Mouse (Mus musculus) gastrocnemius, postnatal 25 days (tissue): Measurements from ENCODE around the gene Cmip. TPM values are rescaled to one million over a fixed set of nuclear protein-coding genes. Genes with fewer than 3 reads are reported as not detected.

ENCODE experiments used
- DNase-seq: peaks from one replicate; pipeline ENCODE4 v3.0.0; 2022
- total RNA-seq, 2 experiments: library from RNA; stranded (reverse); gene quantifications; 1 replicate in 1 of 2; 2 replicates in 1 of 2; pipeline ENCODE4 v1.2.3; 2021

Cmip gene
- total RNA-seq, 2 experiments from 2014 or later = 10.0 to 12.9 TPM

DNA sequence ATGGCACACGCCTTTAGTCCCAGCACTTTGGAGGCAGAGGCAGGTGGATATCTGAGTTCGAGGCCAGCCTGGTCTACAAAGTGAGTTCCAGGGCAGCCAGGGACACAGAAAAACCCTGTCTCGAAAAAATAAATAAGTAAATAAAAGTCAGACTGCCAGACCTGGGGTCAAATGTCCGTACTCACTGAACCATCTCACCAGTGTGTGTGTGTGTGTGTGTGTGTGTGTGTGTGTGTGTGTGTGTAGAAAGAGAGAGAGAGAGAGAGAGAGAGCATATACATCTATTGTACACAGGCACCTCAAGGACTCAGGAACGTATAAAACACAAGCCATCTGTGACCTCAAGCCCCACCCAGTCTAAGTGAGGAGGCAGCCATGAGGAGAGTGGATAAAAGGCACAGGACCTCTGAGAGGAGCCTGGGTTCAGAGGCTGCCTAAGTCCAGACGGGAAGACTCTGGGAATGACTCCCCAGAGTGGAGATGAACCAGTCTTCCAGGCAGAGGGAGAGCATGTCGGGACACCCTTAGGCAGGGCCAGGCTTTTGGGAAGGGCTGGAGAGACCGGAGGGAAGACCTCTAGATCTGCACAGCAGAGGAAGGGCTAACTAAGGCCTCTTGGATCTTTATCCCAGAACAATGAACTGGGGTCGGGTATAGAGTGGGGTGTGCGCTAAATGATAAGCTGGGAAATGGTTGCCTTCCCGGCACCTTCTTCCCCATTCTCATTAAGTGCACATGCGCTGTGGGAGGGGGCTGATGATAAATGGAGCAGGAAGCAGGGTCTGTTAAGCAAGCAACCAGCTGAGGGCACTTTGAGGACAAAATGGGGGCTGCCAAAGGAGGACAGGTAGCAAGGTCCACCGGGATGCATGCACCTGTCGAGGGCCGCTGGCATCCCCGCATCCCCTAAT, 212.8 kb downstream of the Cmip start:
- DNase-seq = no peak

- peak; percentile 58 for DNase-seq
Measured at GRCm38 (mm10) chr8:117470342-117470781, 213.5 kb downstream of the Cmip start.

DNA sequence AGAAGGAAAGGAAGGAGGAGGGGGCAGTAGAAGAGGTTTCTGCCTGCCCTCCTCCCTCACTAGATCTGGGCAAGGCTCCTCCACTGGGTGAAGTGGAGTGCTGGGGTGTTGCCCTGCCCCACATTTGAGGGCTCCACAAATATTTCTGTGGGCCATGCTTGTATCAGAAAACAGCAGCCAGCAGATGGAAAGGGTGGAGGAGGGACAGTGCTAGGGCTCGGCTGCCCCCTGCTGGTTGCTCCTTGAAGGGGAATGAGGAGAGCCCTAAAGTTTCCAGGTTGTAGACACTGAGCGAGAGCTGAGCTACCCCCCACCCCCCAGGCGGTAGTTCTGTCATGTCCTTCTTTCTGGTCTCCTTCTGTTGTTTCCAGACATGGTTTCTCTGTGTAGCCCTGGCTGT, 214.3 kb downstream of the Cmip start:
- DNase-seq = peak; percentile 40

- DNase-seq = no peak
Measured at GRCm38 (mm10) chr8:117471655-117472054, 214.8 kb downstream of the Cmip start.

DNA sequence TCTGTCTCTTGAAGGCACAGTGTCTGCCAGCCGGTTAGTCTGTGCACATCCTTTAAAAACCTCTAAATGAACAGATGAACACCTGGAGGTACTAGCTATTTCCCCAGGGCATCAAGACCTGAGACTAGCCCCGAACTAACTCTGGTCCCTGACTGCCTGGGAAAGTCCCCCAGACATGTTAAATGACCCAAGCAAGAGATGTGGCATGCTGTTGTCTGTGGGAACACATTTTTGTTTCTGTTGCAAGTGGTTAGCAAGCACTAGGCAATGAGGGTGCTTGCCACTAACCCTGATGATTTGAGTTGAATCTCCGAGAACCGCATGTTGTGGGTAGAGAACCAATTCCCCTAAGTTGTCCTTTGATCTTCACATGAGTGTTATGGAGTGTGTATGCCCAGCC, 215.5 kb downstream of the Cmip start:
- no peak for DNase-seq

- DNase-seq = peak; percentile 82
Measured at GRCm38 (mm10) chr8:117474944-117475343, 218.1 kb downstream of the Cmip start.

- DNase-seq = peak; percentile 22
Measured at GRCm38 (mm10) chr8:117475819-117476218, 219.0 kb downstream of the Cmip start.

DNA sequence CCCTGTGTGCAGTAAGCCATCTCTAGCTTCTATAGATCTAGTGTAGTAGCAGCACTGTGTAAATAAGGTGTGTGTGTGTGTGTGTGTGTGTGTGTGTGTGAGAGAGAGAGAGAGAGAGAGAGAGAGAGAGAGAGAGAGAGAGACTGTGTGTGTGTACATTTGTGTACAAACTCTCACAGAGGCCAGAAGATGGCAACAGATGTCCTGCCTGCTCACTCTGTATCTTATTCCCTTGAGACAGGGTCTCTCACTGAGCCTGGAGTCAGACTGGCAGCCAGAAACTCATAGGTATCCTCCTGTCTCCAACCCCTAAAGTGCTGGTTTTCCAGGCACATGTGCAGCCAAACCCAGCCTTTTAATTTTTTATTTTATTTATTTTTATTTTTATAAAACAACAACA, 221.2 kb downstream of the Cmip start:
- no peak for DNase-seq

- no peak for DNase-seq
Measured at GRCm38 (mm10) chr8:117479996-117480395, 223.1 kb downstream of the Cmip start.

DNA sequence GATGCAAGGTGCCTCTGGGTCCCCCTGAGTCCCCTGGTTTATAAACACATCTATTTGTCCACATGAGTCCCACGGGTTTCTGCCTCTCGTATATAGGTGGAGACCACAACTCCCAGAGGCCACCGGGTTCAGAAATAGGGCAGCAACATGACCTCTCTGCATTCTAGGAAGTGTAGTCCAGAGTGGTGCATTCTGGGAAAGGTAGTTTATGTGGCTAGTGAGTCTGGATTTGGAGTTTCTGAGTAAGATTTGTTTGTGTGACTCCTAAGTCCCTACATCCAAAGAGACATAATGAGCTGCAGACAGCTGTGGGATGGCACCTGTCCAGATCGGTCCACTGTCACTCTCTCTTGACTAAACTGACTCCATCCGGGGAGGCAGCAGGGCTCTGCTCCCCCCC, 223.7 kb downstream of the Cmip start:
- no peak for DNase-seq

- peak; percentile 24 for DNase-seq
Measured at GRCm38 (mm10) chr8:117481830-117482229, 225.0 kb downstream of the Cmip start.

DNA sequence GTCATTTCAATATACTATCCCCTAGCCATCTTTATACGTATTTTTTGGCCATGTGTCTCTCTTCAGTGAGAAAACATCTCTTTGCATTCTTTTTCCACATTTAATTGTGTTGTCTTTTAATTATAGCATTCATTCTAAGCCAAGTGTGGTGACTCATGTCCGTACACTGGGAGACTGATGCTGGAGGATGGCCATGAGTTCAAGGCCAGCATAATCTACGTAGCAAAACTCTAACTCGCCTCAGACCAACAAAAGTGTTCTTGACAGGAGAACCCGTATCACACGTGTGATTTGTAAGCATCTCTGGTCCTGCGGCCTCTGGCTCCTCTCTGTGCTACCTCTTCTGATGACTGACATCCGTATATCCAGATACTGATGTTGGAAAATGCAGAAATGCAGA, 227.9 kb downstream of the Cmip start:
- DNase-seq = no peak

GRCm38 (mm10) chr8:117485316-117485715, 228.5 kb downstream of the Cmip start:
- no peak for DNase-seq

GRCm38 (mm10) chr8:117488246-117489005, 231.6 kb downstream of the Cmip start:
- DNase-seq = no peak

DNA sequence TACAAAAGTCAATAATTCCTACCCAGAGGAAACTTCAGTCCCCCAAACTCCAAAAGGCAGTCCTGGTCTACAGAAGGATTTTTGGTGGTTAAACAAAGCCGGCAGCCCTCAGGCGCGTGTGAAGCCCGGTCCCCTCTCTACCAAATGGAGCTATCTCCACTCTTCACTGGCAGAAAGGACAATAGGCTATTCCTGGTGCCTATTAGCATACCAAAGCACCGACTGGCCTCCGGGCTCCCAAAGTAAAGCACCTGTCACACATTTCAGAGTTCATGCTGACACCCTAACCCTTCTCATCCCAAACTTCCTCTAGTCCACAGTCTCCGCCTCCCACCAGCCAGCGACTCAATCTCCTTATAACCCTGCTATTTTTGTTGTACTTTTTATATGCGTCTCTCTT, 236.7 kb downstream of the Cmip start:
- no peak for DNase-seq

- no peak for DNase-seq
Measured at GRCm38 (mm10) chr8:117494874-117495273, 238.0 kb downstream of the Cmip start.

GRCm38 (mm10) chr8:117498179-117498914, 241.5 kb downstream of the Cmip start, which contains the start of gene Plcg2:
Plcg2 (plus strand) TSS chr8:117498291.
- peak; percentile 15 for DNase-seq

- no peak for DNase-seq
Measured at GRCm38 (mm10) chr8:117498915-117499540, 242.2 kb downstream of the Cmip start.

GRCm38 (mm10) chr8:117500232-117500823, 243.5 kb downstream of the Cmip start:
- no peak for DNase-seq

DNA sequence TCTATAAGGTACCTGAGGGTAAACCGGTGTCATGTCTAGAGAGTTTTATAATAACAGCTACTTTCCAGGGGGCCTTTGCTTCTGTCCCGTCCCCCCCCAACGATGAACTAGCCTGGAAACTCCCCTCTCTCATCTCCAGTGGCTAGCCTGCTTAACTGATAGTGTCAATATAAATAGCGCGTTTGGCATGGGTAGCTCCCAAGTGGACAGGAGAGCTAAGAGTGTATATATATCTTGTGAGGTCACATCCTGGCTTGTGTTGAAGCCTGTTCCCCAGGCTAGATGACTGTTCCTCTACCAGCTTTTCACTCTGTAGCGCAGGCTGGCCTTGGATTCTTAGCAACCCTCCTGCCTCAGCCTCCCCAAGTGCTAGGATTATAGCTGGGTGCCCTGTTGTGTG, 244.5 kb downstream of the Cmip start:
- DNase-seq = no peak

GRCm38 (mm10) chr8:117503405-117504069, 246.7 kb downstream of the Cmip start:
- DNase-seq = no peak
